Mouse (Mus musculus): ENCODE data around the gene Purb.
A peak's percentile ranks its signal among the peaks of the same experiment; 100 is the strongest.

The Purb gene

GRCm38 (mm10) chr11:6475867-6476484 is at the start of gene Purb:
TSS of gene Purb (minus strand) at chr11:6475917.
- DNase-seq (ENCODE audit: low read depth, low spot score) = peak; percentile 90

GRCm38 (mm10) chr11:6525241-6525640 is 49.5 kb upstream of the Purb start:
- DNase-seq (ENCODE audit: low read depth, low spot score) = peak; percentile 65

- peak; percentile 58 for DNase-seq (ENCODE audit: low read depth, low spot score)
These were observed 49.1 kb upstream of the Purb start for GRCm38 (mm10) chr11:6524880-6525238.

- peak; percentile 47 for DNase-seq (ENCODE audit: low read depth, low spot score)
These were observed 48.6 kb upstream of the Purb start for GRCm38 (mm10) chr11:6524165-6524879.

- DNase-seq (ENCODE audit: low read depth, low spot score) = peak; percentile 78
These were observed 48.0 kb upstream of the Purb start for GRCm38 (mm10) chr11:6523662-6524088.

- peak; percentile 36 for DNase-seq (ENCODE audit: low read depth, low spot score)
These were observed 47.2 kb upstream of the Purb start for GRCm38 (mm10) chr11:6522782-6523525.

DNA sequence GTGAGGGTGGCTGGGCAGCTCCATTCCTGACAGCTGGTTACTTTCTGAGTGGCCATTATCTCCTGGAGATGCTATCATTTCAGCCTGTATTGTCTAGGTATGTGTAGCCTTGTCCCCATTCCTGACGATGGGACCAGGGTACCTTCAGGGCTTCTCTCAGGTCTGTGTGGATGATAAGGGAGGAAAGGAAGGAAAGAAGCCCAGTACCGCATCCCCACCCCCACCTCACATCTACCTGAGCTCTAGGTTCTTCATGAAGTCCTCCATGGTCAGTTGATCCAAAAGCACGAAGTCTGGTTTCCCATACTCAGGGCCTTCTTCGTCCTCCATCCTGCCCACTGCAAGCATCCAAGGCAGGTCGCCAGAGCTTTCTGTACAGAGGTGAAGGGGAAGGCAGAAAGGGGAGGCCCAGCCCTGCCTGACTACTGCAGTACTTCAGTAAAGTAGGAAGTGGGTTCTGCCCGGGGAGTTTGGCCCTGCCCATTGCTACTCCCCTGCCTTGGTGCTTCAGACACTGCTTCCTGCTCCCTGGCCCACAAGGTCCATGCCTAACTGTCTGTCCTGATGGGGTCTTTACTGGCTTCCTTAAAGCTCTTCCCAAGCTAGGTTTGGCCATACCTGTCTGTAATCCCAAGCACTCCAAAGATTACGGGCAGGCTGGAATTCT is 44.9 kb upstream of the Purb start, which contains the start of gene Myo1g:
Myo1g (minus strand) TSS at position 459 of the 667 bp plus-strand sequence.
- DNase-seq (ENCODE audit: low read depth, low spot score) = no peak

DNA sequence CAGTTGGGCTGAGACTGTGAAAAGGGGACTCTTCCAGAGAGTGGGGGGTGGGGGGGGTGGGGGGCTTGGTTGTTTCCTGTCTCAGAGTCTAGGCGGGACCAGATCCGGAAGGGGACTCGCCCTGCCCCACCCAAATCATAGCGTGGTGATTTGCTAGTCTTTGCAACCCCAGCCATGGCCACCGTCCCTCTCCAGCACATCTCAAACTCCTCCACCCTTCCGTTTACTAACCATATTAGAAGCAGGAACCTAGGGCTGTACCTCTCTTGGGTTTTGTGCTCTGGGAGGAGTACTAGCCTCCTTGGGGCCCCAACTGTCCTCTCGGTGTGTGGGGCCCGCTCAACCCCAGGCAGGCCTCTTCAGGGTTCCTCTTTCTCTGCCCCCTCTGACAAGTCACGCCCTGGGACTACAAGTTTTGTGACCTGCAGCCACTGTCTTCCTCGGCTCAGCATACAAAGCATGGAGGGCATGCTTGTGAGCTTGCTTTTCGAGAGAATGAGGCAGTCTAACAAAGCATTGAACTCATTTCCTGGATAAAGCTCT is 43.8 kb upstream of the Purb start:
- no peak for DNase-seq (ENCODE audit: low read depth, low spot score)

GRCm38 (mm10) chr11:6514837-6515236 is 39.1 kb upstream of the Purb start:
- DNase-seq (ENCODE audit: low read depth, low spot score) = no peak

- no peak for DNase-seq (ENCODE audit: low read depth, low spot score)
These were observed 32.7 kb upstream of the Purb start for GRCm38 (mm10) chr11:6508269-6508876.

- no peak for DNase-seq (ENCODE audit: low read depth, low spot score)
These were observed 30.8 kb upstream of the Purb start for GRCm38 (mm10) chr11:6506516-6506915.

DNA sequence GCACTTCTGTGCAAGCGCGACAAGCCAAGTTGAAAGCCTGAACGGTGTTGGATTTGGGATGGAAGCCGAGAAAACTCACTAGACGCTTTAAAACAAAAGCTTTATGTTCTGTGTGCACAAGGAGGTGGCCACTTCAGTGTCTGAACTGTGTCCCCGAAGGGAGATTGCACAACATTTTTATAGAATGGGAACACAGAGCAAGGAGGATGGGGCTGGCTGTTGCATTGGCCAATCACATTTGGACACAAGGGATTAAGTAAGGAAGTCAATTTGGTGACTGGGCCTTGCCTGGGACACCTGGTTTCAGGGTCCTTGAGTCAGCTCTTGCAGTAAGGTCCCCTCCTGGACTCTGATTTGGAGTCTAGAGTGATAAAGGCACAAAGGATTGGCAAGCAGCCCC is 29.0 kb upstream of the Purb start:
- DNase-seq (ENCODE audit: low read depth, low spot score) = no peak

DNA sequence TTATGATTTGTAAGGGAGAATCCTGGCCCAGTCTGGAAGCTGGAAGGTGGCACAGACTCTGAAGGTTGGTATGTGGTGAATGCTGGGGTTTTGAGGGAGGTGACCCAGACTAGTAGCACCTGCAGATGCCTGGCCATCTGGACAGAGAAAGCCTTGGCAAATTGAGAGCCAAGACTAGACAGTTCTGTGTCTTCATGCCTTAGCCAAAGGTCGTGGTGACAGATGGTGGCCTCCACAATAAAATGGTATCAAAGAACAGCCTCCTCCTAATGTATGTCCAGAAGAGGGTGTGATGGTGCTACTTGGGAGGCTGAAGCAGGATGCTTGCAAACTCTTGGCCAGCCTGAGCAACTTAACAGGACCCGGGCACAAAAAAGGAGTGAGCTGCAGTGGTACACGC is 28.5 kb upstream of the Purb start:
- no peak for DNase-seq (ENCODE audit: low read depth, low spot score)

GRCm38 (mm10) chr11:6502506-6502905 is 26.8 kb upstream of the Purb start:
- DNase-seq (ENCODE audit: low read depth, low spot score) = no peak

DNA sequence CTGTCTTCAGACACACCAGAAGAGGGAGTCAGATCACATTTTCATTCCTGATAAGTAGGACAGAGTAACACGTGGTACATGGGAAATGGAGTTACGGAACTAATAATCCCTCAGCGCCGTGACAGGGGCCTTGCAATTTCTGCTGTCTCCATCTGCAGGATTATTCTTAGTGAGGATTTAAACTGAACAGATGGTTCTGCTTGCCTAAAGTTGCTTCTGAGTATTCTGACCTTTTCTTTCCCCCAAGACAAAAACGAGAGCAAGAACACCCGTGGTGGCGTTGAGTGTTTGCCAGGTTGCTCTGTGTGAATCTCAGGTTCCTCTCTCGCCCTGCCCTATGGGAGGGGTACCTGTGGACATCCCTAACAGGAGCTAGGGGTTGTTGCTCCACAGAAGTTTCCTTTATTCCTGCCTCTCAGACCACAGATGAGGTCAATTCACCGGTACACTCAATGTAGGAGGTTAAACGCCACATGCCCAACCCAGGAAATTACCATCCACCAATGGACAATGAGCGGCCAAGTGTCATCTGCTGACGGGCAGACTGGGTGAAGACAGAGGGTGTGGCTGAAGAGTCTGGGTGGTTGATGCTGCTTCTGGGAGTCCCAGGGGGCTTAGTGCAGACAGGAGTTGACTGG is 21.7 kb upstream of the Purb start:
- DNase-seq (ENCODE audit: low read depth, low spot score) = no peak

GRCm38 (mm10) chr11:6489691-6490503 is 14.2 kb upstream of the Purb start:
- peak; percentile 49 for DNase-seq (ENCODE audit: low read depth, low spot score)

DNA sequence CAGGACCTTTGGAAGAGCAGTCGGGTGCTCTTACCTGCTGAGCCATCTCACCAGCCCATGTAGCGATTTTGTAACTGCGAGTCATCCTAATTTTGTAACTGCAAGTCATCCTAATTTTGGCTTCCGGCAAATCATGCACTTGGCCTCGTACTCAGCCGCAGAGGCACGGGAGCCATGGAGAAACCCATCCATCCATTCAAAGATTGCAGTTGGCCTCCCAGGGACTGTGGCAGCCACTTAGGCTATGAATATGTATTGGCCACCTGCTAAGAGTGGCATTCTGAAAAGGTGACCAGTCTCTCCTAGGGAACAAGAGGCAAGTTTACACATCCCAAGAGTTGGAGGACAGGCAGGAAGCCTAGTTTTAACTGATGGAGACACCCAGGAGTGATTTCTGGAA is 13.5 kb upstream of the Purb start:
- DNase-seq (ENCODE audit: low read depth, low spot score) = peak; percentile 55

- no peak for DNase-seq (ENCODE audit: low read depth, low spot score)
These were observed 12.4 kb upstream of the Purb start for GRCm38 (mm10) chr11:6488041-6488684.

- peak; percentile 48 for DNase-seq (ENCODE audit: low read depth, low spot score)
These were observed 11.8 kb upstream of the Purb start for GRCm38 (mm10) chr11:6487496-6487895.

Measured in ZHBTc4 (cell line).